Mouse (Mus musculus) heart, adult 18-20 months (tissue): ENCODE data around the gene Etfa. TPM values are rescaled to one million over a fixed set of nuclear protein-coding genes. Genes with fewer than 3 reads are reported as not detected.
A peak's percentile ranks its signal among the peaks of the same experiment; 100 is the strongest.

Experiments used
- DNase-seq, 2 experiments: peaks; one replicate each; pipeline ENCODE4 v3.0.0; 2021 to 2022; ENCODE audit warnings: mixed read lengths in 1 of 2
- long read RNA-seq, 2 experiments: library from polyadenylated mRNA; stranded (forward); transcript quantifications; one replicate each; pipeline ENCODE4 v2.0.0; 2021
- total RNA-seq, 2 experiments: library from RNA; stranded (reverse); gene quantifications; 2 replicates each; pipeline ENCODE4 v1.2.3; 2021

Gene Etfa
- 1,000 to 10,000 TPM; 1,027 to 1,034 TPM for total RNA-seq
- long read RNA-seq, experiment 1, transcript Etfa-201 (12 exons, 1,392 nt): major isoform, 1,016 of 1,147 reads
- long read RNA-seq, experiment 1, partial matches to known transcripts: 106 of 1,147 reads
- long read RNA-seq, experiment 1, other reads (novel, unspliced or antisense): 25 of 1,147 reads
- long read RNA-seq, experiment 2, transcript Etfa-201 (12 exons, 1,392 nt): major isoform, 595 of 663 reads
- long read RNA-seq, experiment 2, partial matches to known transcripts: 55 of 663 reads
- long read RNA-seq, experiment 2, other reads (novel, unspliced or antisense): 13 of 663 reads

DNA sequence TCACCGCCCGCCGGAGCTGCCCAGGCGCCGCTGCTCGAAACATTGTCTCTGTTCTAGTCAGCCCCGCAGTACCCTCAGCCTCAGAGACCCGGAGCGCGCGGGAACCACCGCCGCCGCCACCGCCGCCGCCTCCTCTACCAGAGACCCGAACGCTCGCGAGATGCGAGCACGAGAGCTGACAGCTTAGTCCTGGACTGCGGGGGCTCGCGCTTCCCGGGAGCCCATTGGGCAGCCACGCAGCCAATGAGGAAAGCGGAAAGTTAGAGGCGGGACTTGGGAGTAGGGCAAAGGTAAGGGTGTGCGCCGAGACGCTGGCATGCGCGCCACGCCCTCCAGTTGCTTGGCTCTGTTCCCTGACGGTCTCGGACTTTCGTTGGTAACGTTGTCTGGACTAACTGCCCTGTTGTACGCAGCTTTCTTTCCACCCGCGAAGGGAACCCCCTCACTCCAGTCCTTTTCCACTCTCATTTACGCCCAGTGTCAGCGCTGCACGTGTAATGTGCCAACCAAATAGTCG, at the start of gene Etfa:
Gene Etfa, minus strand, starts transcription at position 217 of the 517 bp plus-strand sequence.
- peak; percentile 98 for DNase-seq

DNA sequence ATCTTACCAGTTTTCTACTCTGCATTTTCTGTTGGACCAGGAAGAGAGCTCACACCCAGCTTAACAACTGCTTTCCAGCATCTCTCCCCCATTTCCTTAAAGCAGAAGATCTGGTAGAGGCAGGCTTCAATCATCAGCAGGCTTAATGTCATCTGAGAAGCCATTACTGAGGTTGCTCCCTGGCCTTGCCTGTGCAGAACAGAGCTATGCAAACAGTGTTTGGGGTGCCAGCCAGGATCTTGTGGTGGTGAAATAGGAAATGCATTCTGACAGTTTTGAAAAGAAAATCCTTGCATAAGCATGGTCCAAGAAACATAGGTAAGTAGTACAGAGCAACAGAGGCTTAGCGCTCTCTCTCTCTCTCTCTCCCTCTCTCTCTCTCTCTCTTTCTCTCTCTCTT, 48.9 kb upstream of the Etfa start:
- no peak for DNase-seq

DNA sequence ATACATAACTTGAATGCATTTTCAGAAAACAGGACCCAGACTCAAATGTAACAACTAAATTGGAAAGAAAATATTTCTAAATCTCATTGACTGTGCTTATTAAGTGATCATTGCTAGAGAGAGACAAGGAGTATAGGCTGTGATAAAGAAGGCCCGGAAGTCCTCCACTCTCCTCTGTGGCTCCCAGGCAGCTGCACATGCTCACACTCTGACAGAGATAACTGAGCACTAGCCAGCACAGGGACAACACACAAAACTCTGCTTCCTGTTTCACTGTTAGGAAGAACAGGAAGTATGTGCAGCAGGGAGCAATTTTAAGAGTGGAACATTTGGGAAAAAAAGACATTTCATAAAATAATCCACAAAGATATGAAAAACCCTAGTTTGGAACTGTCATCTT, 42.9 kb upstream of the Etfa start:
- no peak for DNase-seq

DNA sequence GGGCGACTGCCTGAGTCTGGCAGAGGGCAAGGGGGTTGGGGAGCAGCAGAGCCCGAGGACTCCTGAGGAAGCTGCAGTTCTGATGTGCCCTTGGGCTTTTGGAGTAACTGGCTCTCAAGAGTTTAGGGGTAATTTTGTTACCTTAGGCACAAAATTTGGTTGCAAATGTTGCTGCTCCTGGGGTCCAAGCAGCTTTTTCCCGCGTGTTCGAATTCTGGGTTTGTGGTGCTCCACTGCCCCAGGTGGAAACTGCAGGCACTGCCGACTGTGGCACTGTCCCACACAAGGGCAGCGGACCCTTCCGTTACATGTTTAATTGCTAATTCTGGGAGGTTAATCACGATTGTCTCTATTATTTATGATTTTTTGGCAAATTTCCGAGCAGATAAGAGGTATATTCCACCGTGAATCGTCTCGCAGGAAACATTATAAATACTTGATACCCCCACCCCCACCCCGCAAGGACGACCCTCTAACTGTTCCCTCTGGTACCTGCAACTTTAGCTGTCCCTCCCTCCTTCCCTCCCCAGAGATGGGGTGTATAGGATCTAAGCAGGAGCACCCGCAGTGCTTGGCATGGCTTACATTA, 37.4 kb upstream of the Etfa start:
- DNase-seq: no peak

DNA sequence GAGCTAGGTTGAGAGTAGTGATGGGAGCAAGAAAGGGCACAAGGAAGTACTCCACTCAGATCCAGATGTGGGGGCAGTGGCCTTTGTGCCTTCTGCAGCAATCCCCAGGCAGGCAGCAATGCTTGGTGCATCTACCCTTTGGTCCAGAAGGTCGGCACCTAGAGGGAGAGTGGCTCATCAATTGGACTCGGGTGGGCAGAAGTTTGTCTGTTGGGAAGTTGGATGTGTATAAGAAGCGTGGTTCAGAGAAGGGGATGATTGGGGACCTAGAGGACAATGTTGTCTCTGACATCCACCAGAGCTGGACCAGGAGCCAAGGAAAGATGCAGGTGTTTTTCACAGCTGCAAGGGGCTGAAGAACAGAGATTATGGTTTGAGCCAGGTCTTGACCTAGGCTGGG, 36.8 kb upstream of the Etfa start:
- DNase-seq: no peak

DNA sequence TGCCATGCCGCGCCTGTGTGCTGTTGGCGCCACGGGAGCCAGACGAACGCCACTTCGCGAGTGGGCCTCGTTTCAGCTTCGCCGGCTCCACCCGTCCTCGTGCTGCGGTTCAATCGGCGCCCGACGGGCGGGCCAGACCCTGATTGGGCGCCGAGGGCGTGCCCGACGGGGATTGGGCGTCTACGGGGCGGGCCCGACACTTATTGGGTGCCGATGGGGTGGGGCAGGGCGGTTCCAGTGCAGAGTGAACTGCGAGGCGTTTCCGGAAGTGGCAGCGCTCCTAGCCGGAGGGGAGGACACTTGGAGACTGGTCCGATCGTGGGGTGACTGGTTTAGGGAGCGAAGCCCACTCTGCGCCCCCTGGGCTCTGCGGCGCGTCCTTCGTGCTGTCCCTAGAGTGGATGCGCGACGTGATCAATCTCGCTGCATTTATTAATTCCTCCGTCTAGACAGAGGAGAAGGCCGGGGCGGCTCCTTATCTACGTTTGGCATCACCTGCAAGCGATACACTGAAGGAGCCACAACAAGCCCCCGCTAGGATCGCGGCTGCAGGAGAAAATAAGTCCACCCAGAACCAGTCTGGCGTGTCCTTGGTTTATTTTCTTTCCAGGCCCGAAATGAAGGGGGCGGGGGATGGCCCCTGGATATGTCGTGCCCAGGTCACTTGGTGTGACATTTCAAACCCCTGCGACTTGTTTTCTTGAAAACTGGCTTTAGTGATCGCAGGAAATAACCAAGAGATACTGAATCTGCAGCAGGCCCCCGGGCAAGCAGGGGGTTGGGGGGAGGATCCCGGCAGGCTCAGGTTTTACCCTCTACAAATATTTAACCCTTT, 34.4 kb upstream of the Etfa start:
- peak; percentile 39 to 46 for DNase-seq

DNA sequence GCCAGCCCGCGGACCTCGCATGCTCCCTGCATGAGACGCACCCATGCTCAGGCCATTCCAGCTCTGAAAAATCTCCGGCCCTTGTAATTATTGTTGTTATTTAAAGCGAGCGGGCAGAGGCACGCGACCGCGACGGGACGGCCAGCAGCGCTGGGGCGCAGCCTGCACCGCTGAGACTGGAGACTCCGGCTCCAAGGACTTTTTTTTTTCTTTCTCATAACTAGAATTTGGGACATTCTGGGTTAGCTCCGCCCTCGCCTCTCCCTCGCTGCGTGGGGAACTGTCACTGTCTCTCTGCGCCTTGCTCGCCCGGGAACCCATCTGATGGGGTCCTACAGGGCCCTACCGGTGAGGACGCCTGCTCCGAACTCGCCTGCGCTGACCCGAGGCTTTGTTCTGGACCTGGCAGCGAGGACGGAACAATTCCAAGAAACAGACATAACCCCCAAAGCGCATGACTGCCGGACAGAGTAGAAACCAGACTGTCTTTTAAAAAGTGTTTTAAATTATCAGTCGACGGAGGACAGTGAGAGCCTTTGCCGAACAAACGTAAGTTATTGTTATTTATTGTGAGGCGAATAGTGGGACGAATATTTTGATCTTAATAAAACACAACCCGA, 33.6 kb upstream of the Etfa start:
- DNase-seq: peak in 1 of 2 experiments; percentile 55

DNA sequence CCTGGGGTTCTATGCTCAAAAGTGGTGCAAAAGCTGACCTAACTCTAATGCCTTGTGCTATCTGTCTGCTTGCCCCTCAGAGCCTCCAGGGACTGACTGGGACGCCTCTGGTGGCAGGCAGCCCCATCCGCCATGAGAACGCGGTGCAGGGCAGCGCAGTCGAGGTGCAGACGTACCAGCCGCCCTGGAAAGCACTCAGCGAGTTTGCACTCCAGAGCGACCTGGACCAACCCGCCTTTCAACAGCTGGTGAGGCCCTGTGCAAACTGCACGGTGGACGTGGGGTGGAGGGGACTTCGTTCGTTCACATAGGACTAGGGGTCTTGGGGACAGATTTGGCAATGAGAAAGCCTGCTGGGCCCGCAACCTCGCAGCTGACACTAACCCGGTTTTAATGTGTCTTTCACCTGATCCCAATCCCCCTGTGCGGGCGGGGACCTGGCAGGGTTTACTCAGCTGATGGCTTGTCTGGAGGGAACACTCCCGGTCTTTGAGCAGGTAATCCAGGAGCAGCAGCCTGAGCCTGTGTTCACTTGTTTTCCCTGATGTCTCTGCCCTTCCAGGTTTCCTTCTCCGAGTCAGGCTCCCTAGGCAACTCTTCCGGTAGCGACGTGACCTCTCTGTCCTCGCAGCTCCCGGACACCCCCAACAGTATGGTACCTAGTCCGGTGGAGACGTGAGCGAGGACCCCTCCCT, 33.0 kb upstream of the Etfa start:
- DNase-seq: peak; percentile 28 to 69

DNA sequence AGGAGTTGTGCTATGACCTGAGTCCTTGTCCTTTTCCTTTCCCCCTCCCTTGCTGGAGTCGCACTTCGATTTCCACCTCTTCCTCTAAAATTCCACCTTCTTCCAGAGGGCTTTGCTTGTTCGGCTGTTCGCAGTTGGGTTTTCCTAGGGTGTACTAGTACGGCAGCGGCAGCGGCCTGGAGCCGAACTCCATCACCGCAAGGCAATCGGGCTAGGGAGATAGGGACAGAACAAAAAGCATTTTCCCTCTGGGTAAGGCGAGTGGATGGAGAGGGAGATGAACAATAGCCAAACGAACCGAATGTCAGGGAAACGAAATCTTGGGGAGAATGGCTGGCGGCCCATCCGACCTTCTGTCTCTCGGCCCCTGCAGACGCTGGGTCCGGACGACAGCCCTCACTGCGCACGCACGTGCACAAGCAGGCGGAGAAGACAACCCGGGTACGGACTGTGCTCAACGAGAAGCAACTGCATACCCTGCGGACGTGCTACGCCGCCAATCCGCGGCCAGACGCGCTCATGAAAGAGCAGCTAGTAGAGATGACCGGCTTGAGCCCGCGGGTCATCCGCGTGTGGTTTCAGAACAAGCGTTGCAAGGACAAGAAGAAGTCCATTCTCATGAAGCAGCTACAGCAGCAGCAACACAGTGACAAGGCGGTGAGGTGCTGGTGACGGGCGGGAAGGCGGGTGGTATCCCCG, 31.8 kb upstream of the Etfa start:
- DNase-seq: peak; percentile 30 to 79

DNA sequence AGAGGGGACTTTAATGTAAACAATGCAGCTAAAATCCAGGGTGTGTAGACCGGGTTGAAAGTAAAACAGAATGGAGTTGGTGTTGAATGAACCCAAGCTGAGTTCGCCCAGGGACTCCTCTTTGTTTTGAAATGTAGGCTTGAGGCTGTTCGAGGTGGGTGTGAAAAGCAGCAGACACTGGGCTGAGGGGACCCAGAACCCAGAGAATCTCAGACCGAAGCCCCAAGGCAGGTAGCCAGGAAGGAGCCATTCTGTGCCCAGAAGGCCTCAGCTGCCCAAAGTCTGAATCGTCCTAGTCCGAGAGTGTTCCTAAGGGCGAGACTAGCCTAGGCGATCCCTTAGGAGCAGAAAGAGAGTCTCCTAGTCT, 31.3 kb upstream of the Etfa start:
- DNase-seq: no peak

DNA sequence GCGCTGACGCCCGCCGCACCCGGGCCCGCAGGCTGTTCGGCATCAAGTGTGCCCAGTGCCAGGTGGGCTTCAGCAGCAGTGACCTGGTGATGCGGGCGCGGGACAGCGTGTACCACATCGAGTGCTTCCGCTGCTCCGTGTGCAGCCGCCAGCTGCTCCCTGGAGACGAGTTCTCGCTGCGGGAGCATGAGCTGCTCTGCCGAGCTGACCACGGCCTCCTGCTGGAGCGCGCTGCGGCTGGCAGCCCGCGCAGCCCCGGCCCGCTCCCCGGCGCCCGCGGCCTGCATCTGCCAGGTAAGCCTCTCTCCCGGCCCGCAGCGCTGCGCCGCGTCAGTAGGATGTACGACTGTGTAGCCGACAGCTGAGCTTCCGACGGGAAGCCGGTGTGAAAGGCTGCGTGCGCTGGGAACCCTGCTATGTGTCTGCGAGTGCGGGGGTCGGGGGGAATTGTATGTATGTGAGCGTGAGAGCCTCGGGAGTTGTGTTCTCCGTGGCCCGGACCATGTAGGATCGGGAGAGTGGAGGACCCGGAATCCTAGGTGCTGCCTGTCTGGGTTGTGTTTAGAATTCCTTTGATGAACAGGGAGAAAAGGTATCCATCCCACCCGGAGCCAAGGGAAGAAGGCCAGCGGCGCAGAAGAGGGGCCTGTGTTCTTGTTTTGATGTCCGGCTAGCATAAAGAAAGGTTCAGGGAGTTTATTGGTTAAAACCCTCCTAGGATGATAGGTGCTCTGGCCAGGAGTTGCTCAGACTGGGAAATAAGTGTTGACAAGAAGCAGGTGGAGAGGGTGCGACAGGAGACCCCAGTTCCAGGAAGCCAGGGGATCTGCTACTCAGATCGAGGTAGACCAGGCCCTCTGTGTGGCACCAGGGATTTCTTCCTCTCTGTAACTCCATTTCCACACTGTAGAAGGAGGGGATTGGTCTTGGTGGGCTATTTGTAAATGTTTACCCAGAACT, 30.6 kb upstream of the Etfa start:
- peak in 1 of 2 experiments; percentile 34 for DNase-seq

DNA sequence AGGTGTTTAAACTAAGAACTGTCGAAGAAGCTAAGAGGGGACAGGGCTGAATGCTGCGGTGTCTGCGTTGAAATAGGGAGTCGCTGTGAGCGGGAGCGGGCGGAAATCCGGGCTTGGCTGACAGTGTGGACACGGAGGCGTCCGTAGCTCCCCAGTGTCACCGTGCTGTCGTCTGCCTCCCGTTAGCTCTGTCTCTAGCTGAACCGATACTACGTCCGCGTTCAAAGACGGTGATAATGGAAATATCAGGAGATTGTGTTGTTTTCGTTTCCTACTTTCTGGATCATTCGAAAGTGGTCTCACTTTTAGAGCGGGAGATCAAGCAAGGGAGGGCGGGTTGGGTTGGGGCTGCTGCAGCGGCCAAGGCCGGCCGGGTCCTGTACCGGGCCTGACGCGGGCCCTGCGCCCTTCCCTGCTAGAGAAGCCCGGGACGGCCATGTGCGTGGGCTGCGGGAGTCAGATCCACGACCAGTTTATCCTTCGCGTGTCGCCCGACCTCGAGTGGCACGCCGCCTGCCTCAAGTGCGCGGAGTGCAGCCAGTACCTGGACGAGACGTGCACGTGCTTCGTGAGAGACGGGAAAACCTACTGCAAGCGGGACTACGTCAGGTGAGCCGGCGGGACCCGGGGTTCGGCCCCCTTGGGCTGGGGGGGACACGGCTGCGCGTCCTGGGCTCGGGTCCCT, 29.8 kb upstream of the Etfa start:
- DNase-seq: peak; percentile 47 to 73

DNA sequence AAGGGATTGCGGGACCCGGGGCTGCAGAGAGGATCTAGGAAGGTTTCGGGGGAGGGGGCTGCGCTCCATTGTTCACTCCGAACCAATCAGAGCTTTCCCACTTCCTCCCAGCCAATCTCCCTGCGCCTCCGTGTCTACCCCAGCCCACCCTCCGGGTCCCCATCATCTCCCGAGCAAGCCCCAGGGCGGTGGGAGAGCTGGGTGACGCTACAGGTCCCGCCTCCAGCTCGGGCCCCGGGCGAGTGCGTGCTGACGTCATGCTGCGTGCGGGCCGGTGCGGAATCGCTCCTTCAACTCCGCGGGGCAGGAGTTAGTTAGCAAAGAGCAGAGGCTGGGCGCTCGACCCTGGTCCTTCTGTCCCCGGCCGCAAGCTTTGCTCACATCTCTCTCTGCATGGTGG, 28.8 kb upstream of the Etfa start:
- peak; percentile 47 to 72 for DNase-seq

DNA sequence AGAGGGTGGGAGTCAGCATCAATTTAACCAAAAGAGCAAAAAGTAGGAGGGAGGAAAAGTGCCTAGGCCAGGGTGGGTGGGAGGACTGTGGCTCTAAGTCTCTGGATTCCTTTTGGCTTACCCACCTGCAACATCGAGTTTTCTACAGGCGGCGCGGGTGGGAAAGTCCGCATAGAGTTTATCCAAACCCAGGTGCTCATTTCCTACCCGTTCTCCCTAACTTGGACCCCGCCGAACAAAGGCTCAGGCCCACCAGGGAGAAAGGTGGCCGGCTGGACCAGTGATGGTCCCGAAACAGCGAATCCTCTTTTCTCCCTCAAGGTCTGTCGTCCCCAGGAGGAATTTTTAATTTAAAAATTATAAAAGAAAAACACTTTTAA, 28.3 kb upstream of the Etfa start:
- peak in 1 of 2 experiments; percentile 54 for DNase-seq

DNA sequence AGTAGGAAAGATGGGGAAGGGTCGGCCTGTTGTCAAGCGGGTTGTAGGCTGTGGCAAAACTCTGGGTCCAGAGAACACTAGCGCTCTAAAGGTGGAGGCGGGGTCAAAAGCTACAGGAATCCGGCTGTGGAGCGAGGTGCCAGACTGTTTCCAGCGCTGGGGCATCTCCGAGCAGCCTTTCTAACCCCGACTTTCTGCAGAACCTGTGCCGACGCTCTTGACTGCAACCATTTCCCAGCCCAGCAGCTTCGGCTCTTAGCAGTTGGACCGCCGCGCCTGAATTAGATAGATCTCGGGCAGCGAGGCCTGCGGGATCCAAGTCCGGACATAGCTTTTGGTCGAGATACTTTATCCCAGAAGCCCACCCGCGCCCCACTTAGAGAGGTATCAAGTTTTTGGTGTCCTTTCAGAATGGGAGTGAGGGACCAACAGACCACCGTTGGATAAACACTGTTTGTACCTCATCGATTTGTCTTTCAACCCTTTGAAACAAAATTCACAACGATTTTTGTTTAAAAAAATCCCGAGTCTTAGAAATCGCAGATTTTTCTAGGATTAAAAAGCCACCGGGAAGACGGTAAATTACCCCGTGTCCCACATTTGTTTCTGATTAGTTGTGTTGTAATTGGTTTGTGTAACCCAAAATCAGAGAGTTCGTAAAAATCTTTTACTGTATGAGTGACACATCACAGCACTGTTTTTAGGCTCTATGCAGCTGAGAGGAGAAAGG, 27.8 kb upstream of the Etfa start:
- DNase-seq: peak in 1 of 2 experiments; percentile 55

DNA sequence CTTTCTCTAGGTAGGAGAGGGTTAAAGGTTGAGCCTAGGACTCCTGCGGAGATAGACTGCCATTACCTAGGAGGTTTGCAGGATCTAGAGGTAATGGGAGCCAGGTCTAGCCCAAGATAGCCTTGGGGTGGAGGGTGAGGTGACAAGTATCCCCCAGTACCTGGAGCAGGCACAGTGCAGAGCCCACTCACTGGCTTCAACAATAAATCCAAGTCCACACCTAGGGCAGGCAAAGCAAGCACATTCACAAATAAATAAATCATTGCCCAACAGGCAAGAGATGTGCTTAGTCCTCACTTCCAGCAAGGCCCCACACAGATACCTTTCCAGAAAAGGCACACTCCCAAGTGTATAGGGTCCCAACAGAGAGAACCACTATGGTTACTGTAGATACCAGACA, 27.0 kb upstream of the Etfa start:
- DNase-seq: no peak

DNA sequence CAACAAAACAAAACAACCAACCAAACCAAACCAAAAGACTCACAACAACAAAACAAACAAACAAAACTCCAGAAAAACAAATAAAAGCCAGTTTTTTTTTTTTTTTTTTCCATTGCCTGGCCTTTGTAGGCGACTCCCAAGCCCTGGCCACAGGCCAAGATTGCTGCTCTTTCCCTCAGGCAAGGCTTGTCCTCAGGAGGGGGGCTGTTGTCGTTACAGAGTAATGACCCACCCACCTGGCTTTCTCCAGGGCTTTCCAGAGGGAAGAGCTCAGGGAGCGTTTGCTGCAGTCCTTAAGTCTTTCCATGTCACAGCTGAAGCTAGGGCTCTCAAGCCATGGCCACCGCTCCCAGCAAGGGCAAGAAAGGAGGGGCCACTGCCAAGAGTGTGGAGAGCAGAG, 26.3 kb upstream of the Etfa start, which contains the start of gene Isl2:
Gene Isl2, plus strand, starts transcription at position 296 of the 400 bp plus-strand sequence.
- no peak for DNase-seq

DNA sequence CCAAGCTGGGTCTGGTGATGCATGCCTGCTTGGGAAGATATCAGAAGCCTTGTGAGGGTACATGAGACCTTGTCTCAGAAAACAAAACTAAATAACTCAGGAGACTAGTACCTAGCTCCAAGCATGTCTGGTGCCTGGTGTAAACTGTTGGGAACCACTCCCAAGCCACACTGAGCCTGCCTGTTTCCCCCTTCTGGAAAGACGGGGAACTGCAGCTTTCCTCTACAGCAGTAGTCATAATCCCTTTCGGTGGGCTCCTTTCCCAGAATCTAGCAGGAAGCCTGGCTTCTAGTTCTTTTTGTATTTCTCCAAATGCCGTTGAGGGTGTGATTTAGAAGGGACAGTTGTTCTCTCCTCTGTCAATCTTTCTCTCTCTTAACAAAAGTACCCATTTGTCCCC, 23.9 kb upstream of the Etfa start:
- peak; percentile 57 to 82 for DNase-seq

DNA sequence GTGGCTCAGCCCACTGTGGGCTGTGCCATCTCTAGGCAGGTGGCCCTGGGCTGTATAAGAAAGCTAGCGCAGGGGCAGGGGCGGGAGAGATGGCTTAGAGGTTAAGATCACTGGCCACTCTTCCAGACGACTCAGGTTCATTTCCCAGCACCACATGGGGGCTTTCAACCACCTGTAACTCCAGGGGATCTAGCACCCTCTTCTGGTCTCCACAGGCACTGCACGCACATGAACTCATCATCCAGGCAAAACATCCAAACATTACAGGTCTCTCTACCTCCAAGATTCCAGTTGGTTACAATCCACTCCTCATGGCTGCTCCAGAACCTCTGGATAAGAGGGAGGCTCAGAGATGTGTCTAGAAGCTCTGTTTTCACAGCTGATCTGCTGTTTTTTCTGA, 13.7 kb upstream of the Etfa start:
- DNase-seq: peak in 1 of 2 experiments; percentile 14
